Mouse (Mus musculus) ovary, adult 10 weeks (tissue): ENCODE results near the gene Zfp354c. TPM values are rescaled to one million over a fixed set of nuclear protein-coding genes. Genes with fewer than 3 reads are reported as not detected.

Experiments
- polyA plus RNA-seq: library from polyadenylated mRNA; stranded (reverse); fragments of 350-450 nt; fragmentation: Illumina TruSeq; extraction: RNeasy Lipid Tissue Mini Kit (QIAGEN cat#74804); gene quantifications from one replicate; pipeline ENCODE4 v1.2.3, GENCODE M21; 2014

Gene Zfp354c
- 49.8 TPM for polyA plus RNA-seq

DNA sequence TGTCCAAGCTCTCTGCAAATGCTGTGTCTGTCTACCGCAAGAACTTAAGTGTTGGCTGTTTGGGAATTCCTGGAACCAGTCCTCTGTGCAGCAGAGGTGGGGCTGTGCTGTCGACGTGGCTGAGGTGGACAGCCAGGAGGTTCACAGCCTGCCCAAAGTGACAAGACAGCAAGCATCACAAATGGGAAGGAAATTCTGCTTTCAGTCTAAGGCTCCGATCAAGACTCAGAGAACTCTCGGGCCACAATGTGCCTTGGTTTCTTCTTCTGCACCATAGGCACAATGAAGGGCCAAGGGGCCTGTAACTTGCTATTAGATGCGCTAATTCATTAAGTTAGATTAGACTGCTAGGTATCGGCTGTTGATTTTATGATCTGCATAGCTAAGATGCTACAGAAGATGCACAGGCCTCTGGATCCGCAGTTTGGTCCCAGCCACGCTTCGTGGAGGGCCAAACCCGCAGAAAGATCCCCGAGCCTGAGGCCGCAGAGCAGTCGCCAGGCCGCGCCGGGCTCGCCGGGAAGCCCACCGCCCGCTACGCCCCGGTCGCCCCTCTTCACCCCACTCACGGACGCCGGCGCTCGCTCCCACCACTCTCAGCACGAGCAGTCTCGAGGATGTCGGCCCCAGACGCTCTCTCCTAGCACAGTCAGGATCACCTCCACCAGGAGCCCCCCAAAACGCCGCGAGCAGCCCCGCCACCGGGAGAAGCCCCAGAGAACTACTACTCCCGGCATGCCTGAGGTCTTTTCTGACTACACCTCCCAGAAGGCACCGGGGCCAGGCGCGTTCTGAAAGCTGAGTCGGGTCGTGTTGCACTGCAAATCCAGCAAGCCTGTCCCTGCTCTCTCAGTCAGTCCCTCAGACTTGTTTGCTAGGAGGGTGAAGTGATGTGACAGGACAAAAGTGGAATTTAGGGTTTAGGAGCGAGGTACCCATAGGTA, at the start of gene Zfp354c:
TSS of gene Zfp354c (minus strand) at position 715 of the 944 bp plus-strand sequence.

DNA sequence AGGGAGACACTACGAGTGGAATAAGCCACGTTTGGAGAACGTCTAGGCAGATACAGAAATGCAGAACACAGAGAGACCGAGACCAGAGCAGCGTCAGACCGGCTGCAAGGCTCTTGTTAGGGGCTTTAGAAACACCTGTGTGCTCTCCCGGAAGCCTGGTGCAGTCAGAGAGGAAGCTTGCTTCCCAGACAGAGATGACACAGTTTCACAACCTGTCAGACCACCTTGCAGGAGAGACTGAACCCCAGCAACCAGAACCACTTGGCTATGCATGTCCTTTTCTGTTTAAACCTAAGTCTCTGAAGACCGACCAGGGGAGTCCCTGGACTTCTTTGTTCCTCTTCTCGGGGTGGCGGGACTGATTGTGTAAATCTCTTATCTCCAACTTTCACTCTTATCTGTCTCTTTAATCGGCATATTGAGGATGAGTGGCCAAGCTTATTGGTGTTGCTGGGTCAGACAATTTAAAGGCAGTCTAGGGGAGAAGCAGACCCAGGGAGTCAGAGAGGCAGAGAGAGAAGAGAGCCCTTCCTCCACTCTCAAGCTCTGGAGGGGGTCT, 22.7 kb upstream of the Zfp354c start, which contains the start of gene Grm6:
TSS of gene Grm6 (plus strand) at position 509 of the 559 bp plus-strand sequence.

DNA sequence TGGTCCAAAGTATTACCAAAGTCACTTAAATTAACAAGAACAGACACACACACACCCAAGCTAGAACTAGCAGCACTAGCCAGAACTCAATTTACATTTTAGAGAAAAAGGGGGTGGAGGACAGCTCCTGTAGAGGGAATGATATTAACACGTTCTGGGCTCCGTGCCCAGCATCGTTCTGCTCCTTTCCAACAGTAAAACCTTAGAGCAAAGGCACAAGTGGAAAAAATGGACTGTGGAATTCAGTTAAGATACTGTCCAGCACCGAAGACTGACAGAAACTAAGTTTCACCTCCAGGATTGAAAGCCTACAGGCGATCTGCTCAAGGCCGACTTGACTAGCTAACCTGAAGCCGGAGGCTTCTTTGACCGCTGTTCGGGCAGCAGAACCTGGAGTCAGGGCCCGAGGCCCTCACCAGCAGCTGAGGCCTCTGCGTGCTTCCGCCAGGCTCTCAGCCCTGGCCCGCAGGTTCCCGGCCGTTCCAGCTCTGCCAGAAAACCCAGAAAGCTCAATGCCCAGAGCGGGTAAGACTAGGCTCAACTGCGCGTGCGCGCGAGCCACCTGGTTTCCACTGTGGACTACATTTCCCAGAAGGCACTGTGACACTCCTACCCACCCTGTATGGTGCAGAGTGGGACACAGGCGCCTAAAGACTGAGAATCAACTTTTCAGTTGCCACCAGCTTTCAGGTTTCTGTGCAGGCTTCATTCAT, 13.7 kb upstream of the Zfp354c start, which contains the start of gene Zfp879:
TSS of gene Zfp879 (minus strand) at position 530 of the 713 bp plus-strand sequence.

Other genes starting within 250 kb of the Zfp354c start
- 49.5 TPM for gene Adamts2, start 225.6 kb downstream of the Zfp354c start, polyA plus RNA-seq
- gene Zfp879, start 13.8 kb upstream of the Zfp354c start, polyA plus RNA-seq: 1.9 TPM
- not detected for gene Grm6, start 23.0 kb upstream of the Zfp354c start, polyA plus RNA-seq
- gene Zfp454, start 59.9 kb upstream of the Zfp354c start, polyA plus RNA-seq: 6.3 TPM
- 35.4 TPM for gene Zfp2, start 88.4 kb upstream of the Zfp354c start, polyA plus RNA-seq
- gene Zfp354b, start 103.9 kb upstream of the Zfp354c start, polyA plus RNA-seq: 8.4 TPM
- not detected for gene 4933414I15Rik, start 116.0 kb upstream of the Zfp354c start, polyA plus RNA-seq
- gene Prop1, start 126.0 kb upstream of the Zfp354c start, polyA plus RNA-seq: not detected
- not detected for gene Olfr1378, start 138.8 kb upstream of the Zfp354c start, polyA plus RNA-seq
- not detected for gene Olfr1377, start 154.2 kb upstream of the Zfp354c start, polyA plus RNA-seq
- not detected for gene Olfr51, start 175.9 kb upstream of the Zfp354c start, polyA plus RNA-seq
- not detected for gene Olfr54, start 186.5 kb upstream of the Zfp354c start, polyA plus RNA-seq
- gene Olfr1375, start 220.4 kb upstream of the Zfp354c start, polyA plus RNA-seq: not detected
- gene Zfp354a, start 231.5 kb upstream of the Zfp354c start, polyA plus RNA-seq: 24.9 TPM